Mouse (Mus musculus): Measurements from ENCODE around the gene Inppl1. TPM values are rescaled to one million over a fixed set of nuclear protein-coding genes. Genes with fewer than 3 reads are reported as not detected.

Inppl1 gene
- polyA plus RNA-seq, 1 experiment from 2014 or later, result 38.4 TPM

DNA sequence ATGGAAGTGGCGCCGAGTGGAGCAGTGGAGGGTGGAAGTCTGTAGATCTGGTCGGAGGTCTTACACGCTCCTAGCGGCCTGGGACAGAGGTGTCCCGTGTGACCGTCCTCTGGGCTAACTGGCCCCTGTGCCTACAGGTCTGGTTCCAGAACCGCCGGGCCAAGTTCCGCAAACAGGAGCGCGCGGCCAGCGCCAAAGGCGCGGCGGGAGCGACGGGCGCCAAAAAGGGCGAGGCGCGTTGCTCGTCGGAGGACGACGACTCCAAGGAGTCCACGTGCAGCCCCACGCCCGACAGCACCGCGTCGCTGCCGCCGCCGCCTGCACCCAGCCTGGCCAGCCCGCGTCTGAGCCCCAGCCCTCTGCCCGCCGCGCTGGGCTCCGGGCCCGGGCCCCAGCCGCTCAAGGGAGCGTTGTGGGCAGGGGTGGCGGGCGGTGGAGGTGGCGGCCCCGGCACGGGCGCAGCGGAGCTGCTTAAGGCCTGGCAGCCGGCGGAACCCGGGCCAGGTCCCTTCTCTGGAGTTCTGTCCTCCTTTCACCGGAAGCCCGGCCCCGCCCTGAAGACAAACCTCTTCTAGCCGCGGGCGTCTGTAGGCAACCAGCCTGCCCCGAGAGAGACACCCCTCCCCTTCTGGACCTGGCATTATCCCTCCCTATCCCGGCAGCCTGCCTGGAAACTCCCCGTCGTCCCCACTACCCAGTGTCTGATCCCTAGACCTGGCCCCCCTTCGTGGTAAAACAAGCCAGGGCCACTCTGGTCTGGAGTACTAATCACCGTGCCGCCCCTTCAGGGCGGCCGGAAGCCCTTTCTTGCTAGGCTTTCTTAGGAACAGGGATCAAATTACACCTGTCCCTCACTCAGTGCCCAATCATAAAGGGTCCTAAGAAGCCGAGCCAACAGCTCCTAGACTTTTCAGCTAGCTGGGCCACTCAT, 16.2 kb downstream of the Inppl1 start:
- peak overlapping the region; percentile 90 for H3K27ac ChIP-seq (replicated peaks)
- H3K4me1 ChIP-seq, result peaks cover 55% of the 10 kb centered on the region
- peak; percentile 88 for DNase-seq (ENCODE audit: low spot score)
- no peaks in the 10 kb centered on the region for H3K9me3 ChIP-seq
- H3K36me3 ChIP-seq (replicated peaks), result peaks cover 42% of the 10 kb centered on the region
- WGBS, result under 1% methylated on average over 71 of the region's 71 CpGs
- peak overlapping the region; percentile 64 for H3K4me3 ChIP-seq
- H3K27me3 ChIP-seq (replicated peaks; ENCODE audit: low read depth, poor library complexity, severe bottlenecking), result peaks cover 75% of the 10 kb centered on the region

GRCm38 (mm10) chr7:101820295-101821030, 17.6 kb downstream of the Inppl1 start:
- Histone ChIP-seq H3K4me3 (peak overlapping the region; percentile 64), H3K9me3 (no peaks in the 10 kb centered on the region), H3K4me1 (peaks cover 55% of the 10 kb centered on the region), H3K27ac (replicated peaks) (no peak overlapping the region; the same call in 1 of the 2 replicates), H3K36me3 (replicated peaks) (peaks cover 29% of the 10 kb centered on the region), H3K27me3 (replicated peaks; ENCODE audit: low read depth, poor library complexity, severe bottlenecking) (peaks cover 89% of the 10 kb centered on the region)
- WGBS, result 2% methylated on average over 35 of the region's 35 CpGs
- DNase-seq (ENCODE audit: low spot score), result peak; percentile 55

DNA sequence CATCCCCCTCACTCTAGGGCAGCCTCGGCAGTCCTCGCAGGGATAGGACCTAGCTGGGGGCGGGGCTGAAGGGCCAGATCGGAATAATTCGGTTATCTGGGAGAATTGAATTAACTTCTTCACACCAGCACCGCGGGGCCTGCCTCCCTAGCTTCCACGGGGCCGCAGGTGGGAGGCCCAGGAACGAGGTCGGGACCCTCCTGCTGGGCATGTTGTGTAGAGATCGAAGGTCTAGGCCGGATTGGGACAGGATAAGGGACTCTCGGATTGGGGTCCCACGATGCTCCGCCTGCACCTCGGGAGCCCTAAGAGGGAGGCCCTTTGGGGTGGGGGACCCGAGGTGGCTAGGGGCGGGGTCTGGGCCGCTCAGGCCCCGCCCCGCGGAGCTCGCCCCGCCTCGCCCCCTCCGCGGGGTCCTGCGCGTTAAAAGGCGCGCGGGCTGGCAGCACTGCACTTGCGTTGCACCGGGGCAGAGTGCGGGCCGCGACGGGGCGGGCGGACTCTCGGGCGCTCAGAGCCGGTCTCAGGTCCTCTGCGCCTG, 20.1 kb downstream of the Inppl1 start, which contains the start of gene Phox2a:
TSS of gene Phox2a (plus strand) at position 453 of the 541 bp plus-strand sequence.
- H3K27ac ChIP-seq (replicated peaks), result no peak within 1 kb of the TSS; the same call in 1 of the 2 replicates
- peak within 1 kb of the TSS; percentile 52 for H3K4me3 ChIP-seq
- H3K9me3 ChIP-seq, result no peaks in the 10 kb centered on the region
- peak; percentile 36 for DNase-seq (ENCODE audit: low spot score)
- peaks cover 41% of the 10 kb centered on the region for H3K4me1 ChIP-seq
- peaks cover 3% of the 10 kb centered on the region for H3K36me3 ChIP-seq (replicated peaks)
- H3K27me3 ChIP-seq (replicated peaks; ENCODE audit: low read depth, poor library complexity, severe bottlenecking), result peaks cover 78% of the 10 kb centered on the region
- 1% methylated on average over 45 of the region's 45 CpGs for WGBS

- no peak for DNase-seq (ENCODE audit: low spot score)
- H3K27me3 ChIP-seq (replicated peaks; ENCODE audit: low read depth, poor library complexity, severe bottlenecking), result no peaks in the 10 kb centered on the region
- H3K9me3 ChIP-seq, result no peaks in the 10 kb centered on the region
- H3K4me3 ChIP-seq, result no peak overlapping the region
- H3K4me1 ChIP-seq, result peaks cover 15% of the 10 kb centered on the region
- peaks cover 54% of the 10 kb centered on the region for H3K36me3 ChIP-seq (replicated peaks)
- H3K27ac ChIP-seq (replicated peaks), result no peak overlapping the region
- 91% methylated on average over 1 of the region's 1 CpGs for WGBS
Observed at GRCm38 (mm10) chr7:101777053-101777452, 61.0 kb downstream of the Inppl1 start.

DNA sequence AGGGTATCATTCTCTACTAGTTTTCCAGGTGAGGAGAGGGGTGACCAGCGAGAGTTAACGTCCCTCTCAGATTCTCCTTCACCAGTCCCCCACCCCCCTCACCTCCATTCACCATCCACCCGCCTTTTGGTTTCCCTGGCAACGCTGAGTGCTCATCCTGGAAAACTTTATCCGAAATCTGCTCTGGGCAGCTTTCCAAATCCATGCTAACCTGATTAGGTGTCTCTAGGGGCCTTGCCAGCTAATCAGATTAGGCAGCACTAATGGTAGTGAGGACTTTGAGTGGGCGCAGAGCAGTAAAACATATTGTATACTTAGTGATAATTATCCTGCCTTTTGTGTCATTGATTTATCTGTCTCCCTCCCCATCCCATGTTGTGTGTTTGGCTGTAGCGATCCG, 65.3 kb downstream of the Inppl1 start:
- peaks cover 37% of the 10 kb centered on the region for H3K4me1 ChIP-seq
- no peak overlapping the region for H3K27ac ChIP-seq (replicated peaks)
- H3K9me3 ChIP-seq, result no peaks in the 10 kb centered on the region
- peak; percentile 39 for DNase-seq (ENCODE audit: low spot score)
- WGBS, result 56% methylated on average over 8 of the region's 8 CpGs
- H3K36me3 ChIP-seq (replicated peaks), result peaks cover 27% of the 10 kb centered on the region
- no peaks in the 10 kb centered on the region for H3K27me3 ChIP-seq (replicated peaks; ENCODE audit: low read depth, poor library complexity, severe bottlenecking)
- H3K4me3 ChIP-seq, result no peak overlapping the region

Small RNAs within 50 kb of the gene (microRNA-seq; reads per million reads assigned to microRNA genes)
- not detected for gene Gm22655

Other genes starting within 250 kb of the Inppl1 start
- 56.2 and 58.3 TPM in 2 replicates for gene Clpb, start 174.6 kb downstream of the Inppl1 start, polyA plus RNA-seq (2016; fragmentation: Nextera tagmentation; extraction: Ambion mirVana)
- gene Phox2a, start 19.9 kb downstream of the Inppl1 start, polyA plus RNA-seq (2016; fragmentation: Nextera tagmentation; extraction: Ambion mirVana), result 0.26 and 1.2 TPM in 2 replicates
- 0.49 TPM in 1 of 2 replicates, not detected in the other for gene Folr2, start 19.0 kb upstream of the Inppl1 start, polyA plus RNA-seq (2016; fragmentation: Nextera tagmentation; extraction: Ambion mirVana)
- gene Anapc15, start 25.5 kb upstream of the Inppl1 start, polyA plus RNA-seq (2016; fragmentation: Nextera tagmentation; extraction: Ambion mirVana), result 118 and 119 TPM in 2 replicates
- 1.2 and 2.4 TPM in 2 replicates for gene Folr1, start 32.6 kb upstream of the Inppl1 start, polyA plus RNA-seq (2016; fragmentation: Nextera tagmentation; extraction: Ambion mirVana)
- 159 and 168 TPM in 2 replicates for gene Lamtor1, start 67.7 kb upstream of the Inppl1 start, polyA plus RNA-seq (2016; fragmentation: Nextera tagmentation; extraction: Ambion mirVana)
- gene Tomt, start 68.1 kb upstream of the Inppl1 start, polyA plus RNA-seq (2016; fragmentation: Nextera tagmentation; extraction: Ambion mirVana), result 0.59 and 0.72 TPM in 2 replicates
- gene Lrrc51, start 95.7 kb upstream of the Inppl1 start, polyA plus RNA-seq (2016; fragmentation: Nextera tagmentation; extraction: Ambion mirVana), result 9.4 and 9.7 TPM in 2 replicates
- gene Numa1, start 95.9 kb upstream of the Inppl1 start, polyA plus RNA-seq (2016; fragmentation: Nextera tagmentation; extraction: Ambion mirVana), result 110 and 113 TPM in 2 replicates
- 3.0 and 3.4 TPM in 2 replicates for gene Il18bp, start 180.5 kb upstream of the Inppl1 start, polyA plus RNA-seq (2016; fragmentation: Nextera tagmentation; extraction: Ambion mirVana)
- gene Rnf121, start 227.2 kb upstream of the Inppl1 start, polyA plus RNA-seq (2016; fragmentation: Nextera tagmentation; extraction: Ambion mirVana), result 28.4 and 30.9 TPM in 2 replicates
- gene Xndc1, start 227.3 kb upstream of the Inppl1 start, polyA plus RNA-seq (2016; fragmentation: Nextera tagmentation; extraction: Ambion mirVana), result 43.3 and 44.5 TPM in 2 replicates
- gene Xntrpc, start 227.5 kb upstream of the Inppl1 start, polyA plus RNA-seq (2016; fragmentation: Nextera tagmentation; extraction: Ambion mirVana), result 2.5 and 2.6 TPM in 2 replicates
- 0.17 TPM in 1 of 2 replicates, not detected in the other for gene Trpc2, start 244.9 kb upstream of the Inppl1 start, polyA plus RNA-seq (2016; fragmentation: Nextera tagmentation; extraction: Ambion mirVana)